Mouse (Mus musculus) embryo, embryonic 11.5 days (tissue): Measurements from ENCODE around the gene Rela.

ENCODE experiments used
- DNase-seq: peaks from one replicate; pipeline ENCODE4 v3.0.0-alpha.2; 2012; ENCODE audit warnings: low read depth, low spot score

Gene Rela

GRCm38 (mm10) chr19:5636036-5636570 lies 1.2 kb upstream of the Rela start:
- no peak for DNase-seq

- no peak for DNase-seq
Measured at GRCm38 (mm10) chr19:5636571-5637041, 677 bp upstream of the Rela start.

DNA sequence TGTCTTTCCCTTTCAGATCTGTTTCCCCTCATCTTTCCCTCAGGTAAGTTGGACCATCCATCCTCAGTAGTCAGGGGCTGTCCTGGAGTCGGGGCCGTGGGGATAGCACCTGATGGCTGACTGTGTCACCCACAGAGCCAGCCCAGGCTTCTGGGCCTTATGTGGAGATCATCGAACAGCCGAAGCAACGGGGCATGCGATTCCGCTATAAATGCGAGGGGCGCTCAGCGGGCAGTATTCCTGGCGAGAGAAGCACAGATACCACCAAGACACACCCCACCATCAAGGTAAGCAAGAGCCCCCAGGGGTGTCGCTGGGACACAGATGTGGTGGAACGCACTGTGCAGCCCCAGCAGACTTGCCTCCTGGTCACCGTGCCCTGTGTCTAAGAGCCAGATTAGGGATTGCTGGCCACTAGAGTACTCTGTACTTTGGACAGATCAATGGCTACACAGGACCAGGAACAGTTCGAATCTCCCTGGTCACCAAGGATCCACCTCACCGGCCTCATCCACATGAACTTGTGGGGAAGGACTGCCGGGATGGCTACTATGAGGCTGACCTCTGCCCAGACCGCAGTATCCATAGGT lies 1.2 kb downstream of the Rela start:
- DNase-seq = no peak

GRCm38 (mm10) chr19:5640339-5640738 lies 3.1 kb downstream of the Rela start:
- no peak for DNase-seq

DNA sequence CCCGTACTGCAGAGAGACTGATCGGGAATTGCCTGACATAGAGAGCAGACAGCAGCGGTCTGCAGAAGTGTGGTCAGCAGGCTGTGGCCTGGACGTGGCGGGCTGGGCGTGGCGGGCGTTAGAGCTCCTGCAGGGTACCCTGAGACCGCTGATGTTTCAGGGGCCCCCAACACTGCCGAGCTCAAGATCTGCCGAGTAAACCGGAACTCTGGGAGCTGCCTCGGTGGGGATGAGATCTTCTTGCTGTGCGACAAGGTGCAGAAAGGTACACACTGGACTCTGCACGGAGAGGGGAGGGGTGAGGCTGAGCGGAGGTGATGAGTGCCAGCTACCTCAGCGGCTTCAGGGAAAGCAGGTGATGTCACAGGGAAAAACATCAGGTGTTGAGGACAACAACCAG lies 3.7 kb downstream of the Rela start:
- DNase-seq = no peak

- no peak for DNase-seq
Measured at GRCm38 (mm10) chr19:5641641-5642040, 4.4 kb downstream of the Rela start.

DNA sequence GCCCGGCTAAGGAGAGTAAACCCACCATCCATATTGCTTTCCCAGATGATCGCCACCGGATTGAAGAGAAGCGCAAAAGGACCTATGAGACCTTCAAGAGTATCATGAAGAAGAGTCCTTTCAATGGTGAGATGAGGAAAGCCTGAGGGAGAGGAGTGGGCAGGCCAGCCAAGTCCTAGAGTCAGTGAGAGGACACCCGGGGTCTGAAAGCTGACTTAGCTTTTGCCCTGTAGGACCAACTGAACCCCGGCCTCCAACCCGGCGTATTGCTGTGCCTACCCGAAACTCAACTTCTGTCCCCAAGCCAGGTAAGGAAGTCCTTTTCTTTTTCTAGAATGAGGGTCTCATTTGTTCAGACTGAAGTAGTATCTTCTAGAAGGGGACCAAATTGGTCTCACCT lies 8.0 kb downstream of the Rela start:
- no peak for DNase-seq

DNA sequence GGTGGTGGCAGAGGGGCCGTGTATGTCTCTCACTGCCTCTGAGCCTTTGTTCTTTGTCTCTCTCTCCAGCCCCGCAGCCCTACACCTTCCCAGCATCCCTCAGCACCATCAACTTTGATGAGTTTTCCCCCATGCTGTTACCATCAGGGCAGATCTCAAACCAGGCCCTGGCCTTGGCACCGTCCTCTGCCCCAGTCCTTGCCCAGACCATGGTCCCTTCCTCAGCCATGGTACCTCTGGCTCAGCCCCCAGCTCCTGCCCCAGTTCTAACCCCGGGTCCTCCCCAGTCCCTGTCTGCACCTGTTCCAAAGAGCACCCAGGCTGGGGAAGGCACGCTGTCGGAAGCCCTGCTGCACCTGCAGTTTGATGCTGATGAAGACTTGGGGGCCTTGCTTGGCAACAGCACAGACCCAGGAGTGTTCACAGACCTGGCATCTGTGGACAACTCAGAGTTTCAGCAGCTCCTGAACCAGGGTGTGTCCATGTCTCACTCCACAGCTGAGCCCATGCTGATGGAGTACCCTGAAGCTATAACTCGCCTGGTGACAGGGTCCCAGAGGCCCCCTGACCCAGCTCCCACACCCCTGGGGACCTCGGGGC lies 9.5 kb downstream of the Rela start:
- DNase-seq = no peak

DNA sequence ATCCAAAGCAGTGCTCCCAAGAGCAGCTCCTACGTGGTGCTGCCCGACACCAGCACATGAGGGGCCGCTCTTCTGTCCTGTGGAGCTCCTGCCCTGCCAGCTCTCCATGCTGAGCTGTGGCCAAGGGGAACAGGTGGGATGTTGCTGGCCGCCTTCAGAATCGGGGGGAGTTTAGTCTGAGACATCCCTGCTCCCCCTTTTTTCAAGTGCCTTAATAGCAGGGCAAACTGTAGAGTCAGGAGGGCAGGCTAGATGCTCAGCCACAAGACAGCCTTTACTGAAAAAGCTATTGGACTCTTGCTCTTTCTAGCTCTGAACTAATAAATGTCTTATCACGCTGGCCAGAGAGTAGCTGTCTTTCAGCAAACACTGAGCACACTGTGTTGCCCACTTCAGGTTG lies 10.5 kb downstream of the Rela start:
- DNase-seq = no peak

- peak; percentile 74 for DNase-seq
Measured at GRCm38 (mm10) chr19:5648401-5649297, 11.4 kb downstream of the Rela start.

DNA sequence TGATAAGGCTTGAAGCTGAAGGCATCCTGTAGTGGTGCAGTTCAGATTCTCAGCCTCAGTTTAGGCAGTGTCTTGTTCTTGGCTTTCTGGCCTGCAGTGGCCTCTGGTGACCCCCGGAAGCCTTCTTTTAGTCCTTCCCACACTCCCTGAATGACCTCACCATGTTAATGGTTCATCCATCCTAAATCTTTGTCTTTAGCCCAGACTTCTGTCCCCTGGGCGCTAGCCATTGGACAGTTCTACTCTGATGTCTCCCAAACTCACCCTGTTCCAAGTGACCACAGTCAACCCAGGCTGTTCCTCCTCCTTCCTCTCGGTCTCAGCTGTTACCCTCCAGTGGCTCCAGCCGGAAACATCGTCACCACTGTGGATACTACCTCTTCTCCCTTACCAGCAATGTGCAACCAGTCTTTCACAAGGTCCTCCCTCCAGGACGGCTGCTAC lies 12.0 kb downstream of the Rela start:
- DNase-seq = no peak

DNA sequence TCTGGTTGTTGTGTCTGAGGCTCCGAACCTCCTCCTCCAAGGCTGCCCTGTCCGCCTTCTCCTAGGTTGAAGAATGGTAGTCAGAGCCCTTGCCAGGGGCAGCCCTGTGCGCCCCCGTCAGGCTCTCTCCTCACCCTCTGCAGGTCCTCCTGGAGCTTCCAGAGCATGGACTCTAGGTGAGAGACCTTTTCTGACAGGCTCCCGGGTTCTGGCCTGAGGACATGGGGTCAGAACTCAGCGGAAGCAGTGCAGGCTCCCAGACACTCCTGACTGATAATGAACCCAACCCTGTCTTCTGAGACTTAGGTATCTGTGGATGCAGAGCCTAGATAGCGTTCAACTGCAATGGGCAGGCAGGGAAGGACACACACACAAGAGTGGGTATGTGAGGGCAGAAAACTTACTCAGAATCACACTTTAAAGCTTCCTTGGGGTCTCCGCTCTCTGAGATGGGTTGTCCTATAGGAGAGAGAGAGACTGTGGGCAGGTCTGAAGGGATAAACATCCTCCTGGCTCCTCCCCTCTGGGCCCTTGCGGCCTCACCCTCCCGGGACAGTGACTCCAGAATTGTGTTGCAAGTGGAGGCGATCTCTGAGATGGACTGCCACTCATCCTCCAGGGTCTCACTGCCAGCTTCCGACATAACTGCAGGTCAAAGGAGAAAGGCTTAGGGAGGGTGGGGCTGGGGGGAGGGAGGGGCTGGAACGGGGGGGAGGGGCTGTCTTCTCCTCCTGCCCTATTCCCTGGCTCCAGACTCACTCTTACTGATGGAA lies 14.4 kb downstream of the Rela start:
- DNase-seq = no peak

- DNase-seq = no peak
Measured at GRCm38 (mm10) chr19:5652570-5652969, 15.3 kb downstream of the Rela start.

GRCm38 (mm10) chr19:5653969-5654719 lies 16.9 kb downstream of the Rela start:
- no peak for DNase-seq

DNA sequence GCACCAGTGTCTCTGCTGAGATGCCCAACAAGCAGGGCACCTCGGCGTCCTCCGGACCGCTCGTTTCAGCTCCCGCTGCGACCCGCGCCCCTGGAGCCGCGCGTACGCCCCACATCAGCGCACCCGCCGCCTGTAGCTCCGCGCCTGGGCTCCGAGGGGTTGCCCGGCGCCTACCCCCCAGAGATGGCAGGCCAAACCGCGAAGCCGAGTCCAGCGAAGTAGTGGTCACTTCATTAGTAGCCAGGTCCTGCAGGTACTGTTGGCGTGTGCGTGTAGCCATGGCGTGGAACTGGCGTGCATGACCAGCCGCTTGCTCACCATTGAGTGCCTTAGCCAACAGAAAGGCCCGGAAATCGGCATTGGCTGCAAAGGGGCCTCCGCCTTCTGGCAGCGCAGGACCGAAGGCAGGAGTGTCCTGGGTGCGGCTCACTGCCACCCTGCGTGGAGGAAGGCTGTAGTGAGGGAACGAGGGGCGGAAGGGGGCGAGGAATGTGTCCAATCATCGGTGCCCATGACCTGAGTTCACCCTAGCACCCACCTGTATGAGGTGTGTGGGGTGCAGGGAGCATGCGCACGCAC lies 17.5 kb downstream of the Rela start:
- DNase-seq = no peak

- no peak for DNase-seq
Measured at GRCm38 (mm10) chr19:5660942-5661751, 23.9 kb downstream of the Rela start.

DNA sequence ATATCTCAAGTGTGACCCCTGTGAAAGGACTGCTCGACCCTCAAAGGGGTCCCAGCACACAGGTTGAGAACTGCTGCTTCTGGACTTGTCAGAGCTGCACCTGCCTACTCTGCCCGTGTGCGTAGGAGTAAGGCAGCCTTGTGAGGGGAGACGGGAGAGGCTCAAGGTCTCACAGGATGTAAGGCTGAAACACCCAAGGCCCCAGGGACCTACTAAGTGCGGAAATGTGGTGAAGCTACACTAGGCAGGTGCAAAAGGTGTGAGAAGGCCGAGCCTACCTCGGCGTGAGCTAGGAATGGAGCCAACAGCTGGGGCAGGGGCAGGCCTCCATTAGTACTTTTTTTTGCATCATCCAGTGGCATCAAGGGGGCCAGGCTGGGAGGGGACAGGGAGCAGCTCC lies 25.0 kb downstream of the Rela start:
- no peak for DNase-seq

DNA sequence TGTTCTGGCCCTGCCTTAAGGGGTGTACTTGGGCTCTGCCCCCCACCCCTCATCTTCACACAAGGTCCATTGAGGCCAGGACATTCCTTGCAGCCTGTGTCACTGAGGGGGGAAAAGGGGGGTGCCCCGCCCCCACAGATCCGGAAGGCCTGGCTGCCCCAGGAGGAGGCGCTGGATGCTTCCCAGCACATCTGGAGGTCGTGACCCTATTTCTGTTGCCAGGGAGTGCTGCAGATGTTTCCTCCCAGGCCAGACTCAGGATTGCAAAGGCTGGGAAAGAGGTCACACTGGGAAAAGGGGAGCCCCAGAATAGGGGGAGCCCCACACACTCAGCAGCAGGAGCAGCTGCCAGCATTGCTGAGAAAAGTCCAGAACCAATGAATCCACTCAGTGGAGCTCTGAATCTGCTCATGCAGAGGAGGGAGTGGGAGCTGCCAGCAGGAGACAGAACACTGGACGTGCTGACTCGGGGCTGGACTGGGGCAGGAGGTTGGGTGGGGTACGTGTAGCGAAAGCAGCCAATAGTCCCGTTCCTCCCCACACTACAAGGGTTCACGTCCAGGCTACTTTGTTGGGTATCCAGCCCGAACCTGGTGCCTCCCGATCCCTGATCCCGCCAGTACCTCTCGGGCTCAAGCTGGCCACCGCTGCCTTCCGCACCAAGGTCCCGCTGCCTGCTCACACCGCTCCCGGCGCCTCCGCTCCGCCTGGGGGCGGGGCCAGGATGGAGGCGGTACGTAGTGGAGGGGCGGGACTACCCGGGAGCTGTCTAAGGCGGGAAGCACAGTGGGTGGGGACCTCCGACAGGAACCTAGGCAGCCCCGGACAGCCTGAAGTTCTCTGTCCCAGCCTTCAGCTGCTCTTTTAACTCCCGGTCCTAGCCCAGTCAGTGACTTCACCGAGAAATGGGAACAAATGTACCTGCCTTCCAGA lies 26.0 kb downstream of the Rela start, which contains the start of gene Sipa1:
Gene Sipa1, minus strand, starts transcription at position 727 of the 933 bp plus-strand sequence.
- DNase-seq = peak; percentile 82
